ENCODE assay signal across 17 mouse cellular contexts in the genomic region with DNA sequence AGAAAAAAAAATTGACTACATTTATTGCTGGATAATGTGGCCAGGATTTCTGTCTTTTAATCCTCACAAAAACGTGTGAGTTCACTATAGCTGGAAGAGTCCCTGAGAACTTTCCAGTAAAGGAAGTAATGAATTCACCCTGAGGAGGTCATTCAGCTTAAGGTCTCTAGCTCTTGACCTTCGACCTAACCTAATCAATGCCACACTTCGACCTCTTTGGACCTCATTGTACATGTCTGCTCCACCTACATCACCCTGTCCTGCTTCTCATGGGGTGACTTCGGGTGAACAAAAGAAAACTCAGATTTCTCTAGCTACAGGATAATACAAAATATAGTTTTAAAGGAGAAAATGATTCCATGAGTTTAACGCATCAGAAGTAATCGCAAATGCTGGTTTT.
"Had no signal": no experiment of that assay in that cellular context is flagged by ENCODE, and none has a peak within 500 bp of the region (broad histone marks: within the 10 kb centered on the region; RNA-seq: fewer than 3 reads in every experiment).

No protein-coding gene starts in this region.

- H3K4me1 ChIP-seq: lung, embryonic 15.5 days; midbrain, embryonic 13.5 days; neural tube, embryonic 12.5 days; stomach, embryonic 15.5 days had no signal

- H3K27me3 ChIP-seq: lung, embryonic 15.5 days; megakaryocyte, embryonic 14.5 days; midbrain, embryonic 13.5 days; midbrain, embryonic 15.5 days; neural tube, embryonic 12.5 days; stomach, embryonic 15.5 days had no signal

- H3K9me3 ChIP-seq: lung, embryonic 15.5 days; megakaryocyte, embryonic 14.5 days; midbrain, embryonic 13.5 days; midbrain, embryonic 15.5 days; neural tube, embryonic 12.5 days; stomach, embryonic 15.5 days had no signal

- H3K4me2 ChIP-seq: lung, embryonic 15.5 days; midbrain, embryonic 11.5 days; midbrain, embryonic 13.5 days; midbrain, embryonic 15.5 days; neural tube, embryonic 12.5 days; stomach, embryonic 15.5 days had no signal

- H3K36me3 ChIP-seq: lung, embryonic 15.5 days; midbrain, embryonic 13.5 days; midbrain, embryonic 15.5 days; neural tube, embryonic 12.5 days; stomach, embryonic 15.5 days had no signal

- H3K9ac ChIP-seq: lung, embryonic 15.5 days; midbrain, embryonic 13.5 days; midbrain, embryonic 15.5 days; neural tube, embryonic 12.5 days; stomach, embryonic 15.5 days had no signal

- DNase-seq: lung, adult 2 months; lung, postnatal 14 days; lung, postnatal 36 days; right cerebral cortex, postnatal 14 days; thymus, adult 2 months; thymus, postnatal 25 days; thymus, postnatal 4 days had no signal

- H3K27ac ChIP-seq: lung, embryonic 15.5 days; macrophage; midbrain, embryonic 13.5 days; midbrain, embryonic 15.5 days; neural tube, embryonic 12.5 days; stomach, embryonic 15.5 days; stomach, postnatal 0 days had no signal

- ATAC-seq: lung, postnatal 0 days; midbrain, embryonic 13.5 days; midbrain, embryonic 15.5 days had no signal

- H3K4me3 ChIP-seq: lung, embryonic 15.5 days; megakaryocyte, embryonic 14.5 days; midbrain, embryonic 13.5 days; midbrain, embryonic 15.5 days; neural tube, embryonic 12.5 days; stomach, embryonic 15.5 days had no signal
